Mouse (Mus musculus) hindbrain, embryonic 10.5 days (tissue): ENCODE measurements around the gene Adora3. TPM values are rescaled to one million over a fixed set of nuclear protein-coding genes. Genes with fewer than 3 reads are reported as not detected.

Experiments used
- DNase-seq: peaks from one replicate; pipeline ENCODE4 v3.0.0-alpha.2; 2017; ENCODE audit warnings: low spot score
- H3K27ac ChIP-seq: fragments of 300-500 bp; sonication (generic); 2 replicates; pipeline ENCODE4 v1.5.1; 2016; ENCODE audit warnings: mild to moderate bottlenecking, moderate library complexity
- H3K27me3 ChIP-seq: fragments of 300-500 bp; sonication (generic); 2 replicates; pipeline ENCODE4 v1.6.1; 2016; ENCODE audit warnings: mild to moderate bottlenecking; ENCODE audit not compliant: poor library complexity, insufficient read depth, severe bottlenecking
- H3K36me3 ChIP-seq: fragments of 300-500 bp; sonication (generic); 2 replicates; pipeline ENCODE4 v1.6.1; 2016; ENCODE audit warnings: mild to moderate bottlenecking, moderate library complexity
- H3K4me1 ChIP-seq: fragments of 300-500 bp; sonication (generic); replicated peaks from 2 replicates; pipeline ENCODE4 v1.6.1; 2016; ENCODE audit warnings: mild to moderate bottlenecking
- H3K4me3 ChIP-seq: fragments of 300-500 bp; sonication (generic); 2 replicates; pipeline ENCODE4 v1.5.1; 2016; ENCODE audit warnings: mild to moderate bottlenecking, moderate library complexity
- H3K9me3 ChIP-seq: fragments of 300-500 bp; sonication (generic); 2 replicates; pipeline ENCODE4 v1.6.1; 2016; ENCODE audit warnings: mild to moderate bottlenecking, moderate library complexity
- WGBS: fragments of 180-500 bp; shearing (Covaris S2); methylation state at CpG from one replicate; pipeline ENCODE4 v1.1.7; 2016; 5-methylcytosine and 5-hydroxymethylcytosine counted together
- polyA plus RNA-seq: library from polyadenylated mRNA; unstranded; fragments of >200 nt; fragmentation: Nextera tagmentation; extraction: Ambion mirVana; gene quantifications from 2 replicates; pipeline ENCODE4 v1.2.1, GENCODE M21; 2016

Gene Adora3
- polyA plus RNA-seq, 1 experiment from 2014 or later: 0.27 TPM

- no peak for DNase-seq
- Histone ChIP-seq H3K27me3 (no peaks in the 10 kb centered on the region), H3K4me1 (0 out of 2 replicates have a peak, but pooled peaks cover 4% of the 10 kb centered on the region), H3K4me3 (no peak overlapping the region), H3K9me3 (no peaks in the 10 kb centered on the region), H3K36me3 (no peaks in the 10 kb centered on the region), H3K27ac (no peak overlapping the region)
- 85% methylated on average over 3 of the region's 3 CpGs for WGBS
Observed at GRCm38 (mm10) chr3:105880419-105880818, 9.8 kb downstream of the Adora3 start.

GRCm38 (mm10) chr3:105882105-105882504 lies 11.4 kb downstream of the Adora3 start:
- no peaks in the 10 kb centered on the region for H3K36me3 ChIP-seq
- no peak overlapping the region for H3K27ac ChIP-seq
- H3K9me3 ChIP-seq: no peaks in the 10 kb centered on the region
- no peak overlapping the region for H3K4me3 ChIP-seq
- H3K4me1 ChIP-seq: no peaks in the 10 kb centered on the region
- no peaks in the 10 kb centered on the region for H3K27me3 ChIP-seq
- DNase-seq: no peak
- 92% methylated on average over 7 of the region's 7 CpGs for WGBS

- Histone ChIP-seq H3K4me1 (no peaks in the 10 kb centered on the region), H3K4me3 (no peak overlapping the region), H3K27me3 (no peaks in the 10 kb centered on the region), H3K9me3 (no peaks in the 10 kb centered on the region), H3K36me3 (no peaks in the 10 kb centered on the region), H3K27ac (no peak overlapping the region)
- DNase-seq: no peak
- 93% methylated on average over 2 of the region's 2 CpGs for WGBS
Observed at GRCm38 (mm10) chr3:105883111-105883510, 12.5 kb downstream of the Adora3 start.

- Histone ChIP-seq H3K4me1 (0 out of 2 replicates have a peak, but pooled peaks cover 2% of the 10 kb centered on the region), H3K4me3 (no peak overlapping the region), H3K36me3 (no peaks in the 10 kb centered on the region), H3K27ac (no peak overlapping the region), H3K27me3 (no peaks in the 10 kb centered on the region), H3K9me3 (no peaks in the 10 kb centered on the region)
- 82% methylated on average over 3 of the region's 3 CpGs for WGBS
- no peak for DNase-seq
Observed at GRCm38 (mm10) chr3:105888961-105889360, 18.3 kb downstream of the Adora3 start.

GRCm38 (mm10) chr3:105890220-105890619 lies 19.6 kb downstream of the Adora3 start:
- 76% methylated on average over 4 of the region's 4 CpGs for WGBS
- Histone ChIP-seq H3K27me3 (no peaks in the 10 kb centered on the region), H3K36me3 (no peaks in the 10 kb centered on the region), H3K9me3 (no peaks in the 10 kb centered on the region), H3K4me1 (0 out of 2 replicates have a peak, but pooled peaks cover 4% of the 10 kb centered on the region), H3K27ac (no peak overlapping the region), H3K4me3 (no peak overlapping the region)
- no peak for DNase-seq

- 0 out of 2 replicates have a peak, but pooled peaks cover 4% of the 10 kb centered on the region for H3K4me1 ChIP-seq
- no peaks in the 10 kb centered on the region for H3K27me3 ChIP-seq
- 84% methylated on average over 3 of the region's 3 CpGs for WGBS
- DNase-seq: no peak
- H3K9me3 ChIP-seq: no peaks in the 10 kb centered on the region
- H3K36me3 ChIP-seq: no peaks in the 10 kb centered on the region
- no peak overlapping the region for H3K27ac ChIP-seq
- H3K4me3 ChIP-seq: no peak overlapping the region
Observed at GRCm38 (mm10) chr3:105891141-105891540, 20.5 kb downstream of the Adora3 start.

GRCm38 (mm10) chr3:105891760-105892571 lies 21.3 kb downstream of the Adora3 start:
- Histone ChIP-seq H3K27me3 (no peaks in the 10 kb centered on the region), H3K4me1 (0 out of 2 replicates have a peak, but pooled peaks cover 4% of the 10 kb centered on the region), H3K9me3 (no peaks in the 10 kb centered on the region), H3K36me3 (no peaks in the 10 kb centered on the region), H3K4me3 (no peak overlapping the region), H3K27ac (no peak overlapping the region)
- WGBS: 81% methylated on average over 10 of the region's 10 CpGs
- no peak for DNase-seq

GRCm38 (mm10) chr3:105892572-105893495 lies 22.2 kb downstream of the Adora3 start:
- H3K9me3 ChIP-seq: no peaks in the 10 kb centered on the region
- H3K4me1 ChIP-seq: 0 out of 2 replicates have a peak, but pooled peaks cover 4% of the 10 kb centered on the region
- no peak overlapping the region for H3K4me3 ChIP-seq
- WGBS: 86% methylated on average over 19 of the region's 19 CpGs
- no peaks in the 10 kb centered on the region for H3K27me3 ChIP-seq
- no peak overlapping the region for H3K27ac ChIP-seq
- no peaks in the 10 kb centered on the region for H3K36me3 ChIP-seq
- DNase-seq: no peak

GRCm38 (mm10) chr3:105893941-105894391 lies 23.3 kb downstream of the Adora3 start:
- Histone ChIP-seq H3K27ac (no peak overlapping the region), H3K27me3 (no peaks in the 10 kb centered on the region), H3K4me1 (0 out of 2 replicates have a peak, but pooled peaks cover 4% of the 10 kb centered on the region), H3K36me3 (no peaks in the 10 kb centered on the region), H3K9me3 (no peaks in the 10 kb centered on the region), H3K4me3 (no peak overlapping the region)
- no peak for DNase-seq
- WGBS: 53% methylated on average over 6 of the region's 6 CpGs

GRCm38 (mm10) chr3:105894601-105895592 lies 24.2 kb downstream of the Adora3 start:
- Histone ChIP-seq H3K9me3 (no peaks in the 10 kb centered on the region), H3K36me3 (no peaks in the 10 kb centered on the region), H3K27me3 (no peaks in the 10 kb centered on the region), H3K4me1 (0 out of 2 replicates have a peak, but pooled peaks cover 4% of the 10 kb centered on the region), H3K4me3 (no peak overlapping the region), H3K27ac (no peak overlapping the region)
- DNase-seq: no peak
- WGBS: 87% methylated on average over 23 of the region's 23 CpGs

GRCm38 (mm10) chr3:105896811-105897210 lies 26.2 kb downstream of the Adora3 start:
- 0 out of 2 replicates have a peak, but pooled peaks cover 4% of the 10 kb centered on the region for H3K4me1 ChIP-seq
- no peak overlapping the region for H3K4me3 ChIP-seq
- WGBS: 80% methylated on average over 3 of the region's 3 CpGs
- DNase-seq: no peak
- no peaks in the 10 kb centered on the region for H3K27me3 ChIP-seq
- no peaks in the 10 kb centered on the region for H3K36me3 ChIP-seq
- H3K9me3 ChIP-seq: no peaks in the 10 kb centered on the region
- no peak overlapping the region for H3K27ac ChIP-seq

GRCm38 (mm10) chr3:105898325-105898724 lies 27.7 kb downstream of the Adora3 start:
- Histone ChIP-seq H3K4me3 (no peak overlapping the region), H3K27ac (no peak overlapping the region), H3K4me1 (0 out of 2 replicates have a peak, but pooled peaks cover 4% of the 10 kb centered on the region), H3K9me3 (no peaks in the 10 kb centered on the region), H3K27me3 (no peaks in the 10 kb centered on the region), H3K36me3 (no peaks in the 10 kb centered on the region)
- WGBS: 91% methylated on average over 2 of the region's 2 CpGs
- DNase-seq: no peak
